Mouse (Mus musculus) CH12.LX (cell line): Measurements from ENCODE around the gene Ube2e1. TPM values are rescaled to one million over a fixed set of nuclear protein-coding genes. Genes with fewer than 3 reads are reported as not detected.

ENCODE experiments used
- DNase-seq: peaks from one replicate; pipeline ENCODE4 v3.0.0-alpha.2; 2013; ENCODE audit errors: extremely low read depth
- H3K27ac ChIP-seq: 2 replicates; pipeline ENCODE4 v1.5.1; 2012; ENCODE audit warnings: low read depth, mild to moderate bottlenecking, control low read depth, moderate library complexity; ENCODE audit not compliant: insufficient read depth
- H3K27me3 ChIP-seq: replicated peaks from 2 replicates; pipeline ENCODE3; 2012; ENCODE audit warnings: inconsistent platforms
- H3K36me3 ChIP-seq, 2 experiments: replicated peaks in 1 of 2; 2 replicates each; pipeline versions ENCODE3 to v1.6.1; 2012; ENCODE audit warnings: inconsistent platforms in 1 of 2, low read length in 1 of 2, mild to moderate bottlenecking in 1 of 2, mixed read lengths in 1 of 2, moderate library complexity in 1 of 2; ENCODE audit not compliant: control insufficient read depth in 1 of 2, insufficient read depth in 1 of 2
- H3K4me1 ChIP-seq, 2 experiments: 2 replicates each; pipeline ENCODE4 v1.6.1; 2012; ENCODE audit warnings: inconsistent platforms in 1 of 2, moderate library complexity in 1 of 2; ENCODE audit not compliant: insufficient read depth in 2 of 2, control insufficient read depth in 1 of 2
- H3K4me2 ChIP-seq: 2 replicates; pipeline ENCODE4 v1.6.1; 2012; ENCODE audit warnings: low read depth, mild to moderate bottlenecking, control low read depth; ENCODE audit not compliant: poor library complexity, insufficient read depth, severe bottlenecking
- H3K4me3 ChIP-seq, 3 experiments: fragments of 150-350 bp in 1 of 3; sonication (generic) in 1 of 3; replicated peaks in 1 of 3; 2 replicates each; pipeline versions ENCODE3 to v1.5.1; 2011 to 2012; ENCODE audit warnings: low read depth in 2 of 3, low read length in 2 of 3, mild to moderate bottlenecking in 2 of 3, moderate library complexity in 2 of 3, control low read depth in 1 of 3, improper control_type of control experiment in 1 of 3, inconsistent platforms in 1 of 3, mixed read lengths in 1 of 3; ENCODE audit not compliant: poor library complexity in 1 of 3
- H3K79me2 ChIP-seq: replicated peaks from 2 replicates; pipeline ENCODE4 v1.6.1; 2012; ENCODE audit warnings: mild to moderate bottlenecking, moderate library complexity; ENCODE audit not compliant: control insufficient read depth, poor library complexity, insufficient read depth, severe bottlenecking; ENCODE audit errors: extremely low read depth
- H3K9ac ChIP-seq: 2 replicates; pipeline ENCODE4 v1.6.1; 2012; ENCODE audit warnings: low read depth, mild to moderate bottlenecking, control low read depth, moderate library complexity; ENCODE audit not compliant: insufficient read depth
- H3K9me3 ChIP-seq: replicated peaks from 2 replicates; pipeline ENCODE3; 2012; ENCODE audit warnings: low read length, inconsistent platforms, mixed read lengths
- BHLHE40 ChIP-seq: IDR thresholded peaks from 2 replicates; pipeline ENCODE4 v1.6.1; 2011; ENCODE audit warnings: mild to moderate bottlenecking, low read depth, low read length, improper control_type of control experiment
- CTCF ChIP-seq, 2 experiments: IDR thresholded peaks in 1 of 2; conservative IDR thresholded peaks in 1 of 2; 2 replicates each; pipeline ENCODE4 v1.5.1; 2011 to 2012; ENCODE audit warnings: low read depth in 2 of 2, low read length in 2 of 2, improper control_type of control experiment in 1 of 2, inconsistent platforms in 1 of 2, mild to moderate bottlenecking in 1 of 2, moderate library complexity in 1 of 2
- EP300 ChIP-seq: IDR thresholded peaks from 2 replicates; pipeline ENCODE4 v1.6.1; 2011; ENCODE audit warnings: low read length, improper control_type of control experiment
- JUN ChIP-seq: IDR thresholded peaks from 2 replicates; pipeline ENCODE4 v1.6.1; 2011; ENCODE audit warnings: low read depth, mild to moderate bottlenecking, low read length, improper control_type of control experiment, moderate library complexity; ENCODE audit not compliant: insufficient read depth
- JUND ChIP-seq: conservative IDR thresholded peaks from 2 replicates; pipeline ENCODE4 v1.6.1; 2011; ENCODE audit warnings: low read depth, low read length, improper control_type of control experiment
- MAZ ChIP-seq: IDR thresholded peaks from 2 replicates; pipeline ENCODE4 v1.6.1; 2012; ENCODE audit warnings: low read depth, mild to moderate bottlenecking, inconsistent platforms, low read length, improper control_type of control experiment, moderate library complexity
- NRF1 ChIP-seq: IDR thresholded peaks from 2 replicates; pipeline ENCODE4 v1.6.1; 2014; ENCODE audit warnings: low read depth, mild to moderate bottlenecking, inconsistent platforms, low read length, improper control_type of control experiment, moderate library complexity
- SIN3A ChIP-seq: IDR thresholded peaks from 2 replicates; pipeline ENCODE4 v1.6.1; 2012; ENCODE audit warnings: low read length, improper control_type of control experiment, inconsistent platforms
- SMC3 ChIP-seq: IDR thresholded peaks from 2 replicates; pipeline ENCODE4 v1.6.1; 2011; ENCODE audit warnings: low read depth, low read length, improper control_type of control experiment
- TBP ChIP-seq: conservative IDR thresholded peaks from 2 replicates; pipeline ENCODE4 v1.6.1; 2011; ENCODE audit warnings: low read depth, low read length, improper control_type of control experiment
- UBTF ChIP-seq: IDR thresholded peaks from 2 replicates; pipeline ENCODE4 v1.6.1; 2012; ENCODE audit warnings: low read depth, mild to moderate bottlenecking, inconsistent platforms, low read length, improper control_type of control experiment, moderate library complexity
- ZC3H11A ChIP-seq: IDR thresholded peaks from 2 replicates; pipeline ENCODE4 v1.6.1; 2012; ENCODE audit warnings: low read depth, mild to moderate bottlenecking, inconsistent platforms, low read length, improper control_type of control experiment
- dilution Hi-C: fragments of 300-500 bp; cut with MboI; formaldehyde crosslinking; loops from 2 replicates; pipeline ENCODE4 v1.14.3; 2020; ENCODE audit warnings: low sequenced_read_pairs; ENCODE audit not compliant: extremely low pct_unique_long_range_greater_than_20kb, extremely low pct_ligation_motif_present
- in situ Hi-C: fragments of 300-500 bp; cut with MboI; formaldehyde crosslinking; loops from 3 replicates; pipeline ENCODE4 v1.14.3; 2019; ENCODE audit warnings: low sequenced_read_pairs, low pct_ligation_motif_present, low pct_unique_long_range_greater_than_20kb, mixed read lengths
- polyA plus RNA-seq: library from polyadenylated mRNA; unstranded; fragments of >175 nt; gene quantifications from 2 replicates; pipeline ENCODE4 v1.2.1, GENCODE M21; 2012; ENCODE audit warnings: low read depth; ENCODE audit not compliant: insufficient read length
- total RNA-seq, 2 experiments: library from RNA; depleted of rRNA; stranded (reverse); fragments of 300-350 nt in 1 of 2; fragments of >200 nt in 1 of 2; gene quantifications; 2 replicates each; pipeline ENCODE4 v1.2.3; 2012 to 2014

Gene Ube2e1
- total and polyA plus RNA-seq, 3 experiments, result 28.1 to 202 (median 183) TPM

GRCm38 (mm10) chr14:18373758-18374405 is 42.2 kb upstream of the Ube2e1 start:
- no peak for DNase-seq
- Histone ChIP-seq H3K27ac (no peak overlapping the region), H3K27me3 (no peaks in the 10 kb centered on the region), H3K9me3 (no peaks in the 10 kb centered on the region), H3K36me3 (no peaks in the 10 kb centered on the region)
- dilution Hi-C loops, result no loop called here
- TF ChIP-seq JUND (no peak), UBTF (no peak), JUN (no peak)
- TF ChIP-seq, all 38 proteins: peak for 0
- Histone ChIP-seq H3K4me3 (no peak overlapping the region), H3K79me2 (no peaks in the 10 kb centered on the region), H3K4me2 (no peak overlapping the region), H3K4me1 (peaks cover 0 to 10% of the 10 kb centered on the region in 2 experiments; a peak in 2 of 4 replicates), H3K9ac (no peak overlapping the region)
- in situ Hi-C loops, result no loop called here

- H3K4me2 ChIP-seq, result no peak overlapping the region
- no peaks in the 10 kb centered on the region for H3K36me3 ChIP-seq
- H3K4me3 ChIP-seq, result no peak overlapping the region
- DNase-seq, result no peak
- H3K79me2 ChIP-seq, result no peaks in the 10 kb centered on the region
- no peak overlapping the region for H3K27ac ChIP-seq
- no peaks in the 10 kb centered on the region for H3K27me3 ChIP-seq
- in situ Hi-C loops, result no loop called here
- no peak overlapping the region for H3K9ac ChIP-seq
- H3K9me3 ChIP-seq, result no peaks in the 10 kb centered on the region
- peaks cover 0 to 2% of the 10 kb centered on the region in 2 experiments; a peak in 1 of 4 replicates for H3K4me1 ChIP-seq
- TF ChIP-seq NRF1 (no peak), BHLHE40 (no peak), SMC3 (no peak), MAZ (no peak), SIN3A (no peak), CTCF (conservative IDR thresholded peaks at IDR 0.05 in 1 of 2, IDR thresholded peaks at IDR 0.05 in 1 of 2; ENCODE audit: low read depth in 2 of 2, low read length in 2 of 2) (no peak), UBTF (no peak), ZC3H11A (no peak), TBP (no peak), EP300 (no peak)
- TF ChIP-seq, all 38 proteins: peak for 0
- dilution Hi-C loops, result no loop called here
These were observed 41.3 kb upstream of the Ube2e1 start for GRCm38 (mm10) chr14:18372761-18373610.
